Mouse (Mus musculus) cerebellum, adult 9-11 months (tissue): ENCODE data around the gene Dnajc25.
A peak's percentile ranks its signal among the peaks of the same experiment; 100 is the strongest.

Experiments used
- DNase-seq: peaks from one replicate; pipeline ENCODE4 v3.0.0; 2022

The Dnajc25 gene

DNA sequence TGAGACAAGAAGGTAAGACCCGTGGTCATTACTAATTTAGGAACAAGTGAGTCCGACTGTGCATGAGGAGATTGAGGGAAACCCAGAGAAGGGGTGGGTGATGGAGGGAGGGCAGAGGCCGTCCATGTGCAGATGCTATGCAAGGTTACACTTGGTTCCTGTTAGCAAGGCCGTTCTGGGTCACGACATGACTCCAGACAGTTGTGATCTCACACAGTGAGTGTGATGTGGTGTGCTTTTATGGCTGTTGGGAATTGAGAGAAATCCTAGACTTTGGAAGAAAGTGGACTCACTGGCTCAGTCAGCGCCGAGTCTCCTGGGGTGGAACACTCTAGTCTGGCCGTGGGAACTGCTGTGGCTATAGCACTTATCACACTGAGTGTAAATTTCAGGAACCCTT, 11.3 kb downstream of the Dnajc25 start:
- DNase-seq = no peak

DNA sequence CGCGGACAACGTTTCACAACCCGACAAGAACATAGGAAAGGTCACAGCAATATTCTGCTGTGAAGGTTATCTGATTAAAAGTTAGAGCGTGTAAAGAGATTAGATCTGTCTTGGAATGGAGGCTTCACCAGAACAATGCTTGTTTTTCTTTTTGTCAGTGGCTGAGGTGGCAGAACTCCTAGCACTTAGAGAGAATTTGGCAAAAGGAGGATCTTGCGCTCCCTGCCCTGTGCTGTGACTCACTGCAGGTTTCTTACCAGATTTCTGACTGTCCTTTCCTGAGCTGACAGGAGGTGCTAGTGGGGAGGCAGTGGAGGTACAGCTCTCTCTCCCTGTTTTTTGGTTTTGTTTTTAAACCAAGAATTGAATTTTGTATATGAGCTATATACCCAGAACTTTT, 12.2 kb downstream of the Dnajc25 start:
- no peak for DNase-seq

DNA sequence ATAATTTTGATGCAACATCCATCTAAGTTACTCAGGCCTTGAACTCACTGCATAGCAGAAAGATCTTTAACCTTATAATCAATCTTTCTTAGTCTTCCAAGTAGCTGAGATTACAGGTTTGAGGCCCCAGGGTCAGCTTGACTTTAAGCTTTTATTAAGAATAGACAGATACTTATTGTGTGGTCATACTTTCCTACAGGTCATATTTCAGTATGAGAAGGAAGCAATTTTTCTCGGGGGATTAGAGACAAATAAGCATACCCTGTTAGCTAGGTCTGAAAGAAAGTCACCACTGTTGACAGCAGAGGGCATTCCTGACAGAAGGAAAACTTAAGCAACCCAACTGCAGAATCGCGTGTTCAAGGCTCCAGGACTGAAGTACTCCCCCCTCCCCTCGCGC, 13.1 kb downstream of the Dnajc25 start:
- DNase-seq = no peak

DNA sequence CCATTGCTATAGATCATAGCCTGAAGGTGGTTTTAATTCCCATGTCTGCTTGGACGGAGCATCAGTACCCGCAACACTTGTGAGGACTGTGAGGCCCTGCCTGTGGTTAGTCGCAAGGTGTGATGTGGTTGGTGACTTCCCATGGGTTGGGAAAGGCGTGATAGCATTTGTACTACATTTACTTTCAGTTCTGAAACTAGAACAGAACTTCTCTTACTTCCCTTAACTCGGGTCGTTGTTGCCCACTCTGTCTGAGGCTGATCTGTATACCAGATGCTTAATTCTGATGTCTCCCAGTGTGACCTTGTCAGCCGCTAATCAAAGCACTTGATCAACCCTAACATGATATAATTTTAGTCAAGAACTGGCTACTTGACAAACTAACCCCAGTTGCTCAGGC, 14.3 kb downstream of the Dnajc25 start:
- DNase-seq = no peak

DNA sequence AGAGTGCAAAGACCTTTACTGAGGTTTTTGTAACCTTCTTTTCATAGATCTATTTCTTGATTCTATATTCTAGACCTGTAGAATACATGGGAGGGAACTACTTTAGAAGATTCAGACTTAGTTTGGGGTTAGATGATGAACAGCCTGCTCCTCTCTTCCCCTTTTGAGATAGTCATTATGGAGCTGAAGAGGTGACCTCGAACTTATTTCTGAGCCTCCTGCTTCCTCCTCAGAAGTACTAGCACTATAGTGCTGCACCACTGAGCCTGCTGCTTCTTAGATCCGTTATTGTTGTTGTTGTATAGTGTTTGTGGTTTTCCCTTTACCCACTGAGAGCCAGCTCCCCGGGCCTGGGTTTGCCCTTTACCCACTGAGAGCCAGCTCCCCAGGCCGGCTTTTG, 14.8 kb downstream of the Dnajc25 start:
- DNase-seq = no peak

DNA sequence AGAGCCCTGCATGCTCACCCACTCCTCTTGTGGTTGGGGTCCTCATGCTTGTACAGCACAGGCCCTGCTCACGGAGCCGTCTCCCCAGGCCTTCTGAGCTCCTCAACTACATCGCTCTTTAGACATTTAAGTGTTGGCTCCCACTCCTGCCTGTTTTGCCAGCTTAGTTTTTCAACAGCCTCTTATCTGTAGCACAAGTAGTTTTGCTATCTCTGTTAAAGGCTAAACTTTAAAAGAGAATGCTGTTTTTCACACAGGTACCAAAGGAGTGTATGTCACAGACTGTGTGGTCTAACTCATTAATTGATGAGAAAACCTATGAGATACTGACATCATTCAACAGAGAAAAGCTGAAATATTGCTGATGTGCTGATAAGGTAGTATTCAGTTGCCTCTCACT, 16.6 kb downstream of the Dnajc25 start:
- no peak for DNase-seq

DNA sequence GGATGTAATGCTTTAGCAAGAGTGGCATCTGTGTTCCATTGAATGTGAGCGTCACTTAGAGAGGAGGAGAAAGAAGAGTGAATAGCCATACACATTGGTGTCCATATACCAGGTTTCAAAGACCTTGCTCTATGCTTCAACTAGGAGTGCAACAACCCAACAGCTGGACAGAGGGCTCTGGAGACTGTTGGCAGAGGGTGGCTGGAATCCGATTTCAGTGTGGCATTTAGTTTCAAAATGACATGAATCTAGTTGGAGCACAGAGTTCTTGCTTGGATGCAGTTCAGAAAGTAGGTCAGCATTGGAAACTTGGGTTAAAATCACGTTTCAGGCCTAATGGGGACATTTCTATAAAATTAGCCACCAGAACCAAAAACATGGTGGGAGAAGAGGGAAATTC, 20.3 kb downstream of the Dnajc25 start:
- DNase-seq = no peak

DNA sequence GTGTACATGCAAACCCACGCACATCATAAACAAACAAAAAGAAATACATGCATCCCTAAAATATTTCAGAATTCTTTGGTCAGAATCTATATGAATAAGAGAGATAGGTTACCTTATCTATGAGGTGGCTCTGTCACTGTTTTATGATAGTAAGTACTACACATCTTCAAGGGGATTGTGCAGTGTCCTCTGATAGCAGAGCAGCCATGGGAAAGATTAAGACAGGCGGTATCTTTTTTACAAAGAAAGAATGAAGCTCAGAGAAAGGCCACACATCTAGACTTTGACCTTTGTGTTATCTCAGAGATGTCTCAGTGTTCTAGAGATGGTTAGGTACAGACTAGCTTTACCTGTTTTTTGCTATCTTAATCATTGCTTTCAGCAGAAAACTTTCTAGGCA, 22.1 kb downstream of the Dnajc25 start:
- no peak for DNase-seq

DNA sequence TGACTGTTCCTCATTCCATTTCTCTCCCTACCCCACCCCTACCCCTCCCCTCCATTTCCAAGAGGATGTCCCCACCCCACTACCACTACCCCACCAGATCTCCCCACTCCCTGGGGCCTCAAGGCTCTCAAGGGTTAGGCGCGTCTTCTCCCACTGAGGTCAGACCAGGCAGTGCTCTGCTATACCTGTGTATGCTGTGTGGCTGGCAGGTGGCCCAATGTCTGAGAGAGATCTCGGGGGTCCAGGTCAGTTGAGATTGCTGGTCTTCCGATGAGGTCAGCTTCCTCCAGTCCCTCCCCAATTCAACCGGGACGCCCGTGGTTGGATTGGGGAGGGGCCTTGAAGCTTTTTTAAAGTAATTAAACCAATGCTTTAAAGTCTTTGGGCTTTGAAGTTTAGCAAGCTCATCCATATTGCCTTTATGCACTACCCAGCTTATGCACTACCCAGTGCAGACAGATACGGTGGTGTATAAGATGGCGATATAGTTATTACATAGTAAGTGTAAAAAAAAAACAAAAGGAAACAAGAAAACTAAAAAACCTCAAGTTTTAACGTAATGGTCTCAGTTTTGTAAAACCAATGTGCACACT, 39.6 kb downstream of the Dnajc25 start:
- peak; percentile 50 for DNase-seq

DNA sequence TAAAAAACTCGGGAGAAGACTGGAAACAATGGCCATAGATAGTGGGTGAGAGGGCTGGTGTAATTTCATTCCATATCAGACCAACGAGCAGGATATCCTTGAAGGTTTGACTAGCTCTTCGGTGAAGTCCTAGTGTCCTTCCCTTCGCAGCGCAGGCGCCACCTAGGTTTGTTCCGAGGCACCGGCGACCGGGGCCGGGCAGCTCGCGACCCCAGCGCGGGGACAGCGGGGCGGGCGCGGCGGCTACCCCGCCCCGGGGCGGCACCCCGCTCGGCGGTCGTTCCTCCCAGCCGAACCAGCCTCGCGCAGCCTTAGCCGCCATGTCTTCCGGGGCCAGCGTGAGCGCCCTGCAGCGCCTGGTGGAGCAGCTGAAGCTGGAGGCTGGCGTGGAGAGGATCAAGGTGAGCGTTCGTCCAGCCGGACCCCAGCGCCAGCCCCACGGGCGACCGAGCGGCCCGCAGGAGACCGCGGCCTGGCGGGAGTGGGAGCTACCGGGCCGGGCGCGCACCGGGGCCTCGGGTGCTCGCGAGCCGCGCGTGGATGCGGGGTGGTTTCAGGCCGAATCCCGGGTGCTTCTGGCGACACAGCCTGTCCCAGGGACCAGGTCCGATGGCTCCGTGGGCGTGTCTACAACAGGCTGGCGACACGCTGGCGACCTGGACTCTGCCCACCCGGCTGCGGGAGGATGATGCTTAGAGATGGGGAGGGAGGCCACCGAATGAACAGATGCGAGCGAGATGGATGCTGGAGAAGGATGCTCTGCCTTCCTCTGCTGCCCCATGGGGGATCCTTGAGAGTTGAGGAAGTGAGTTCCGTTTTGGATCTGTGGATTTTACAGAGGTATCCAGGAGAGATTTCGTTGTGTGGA, 40.3 kb downstream of the Dnajc25 start, which contains the start of gene Gng10:
Gng10 (plus strand) TSS at position 171 of the 868 bp plus-strand sequence.
- DNase-seq = peak; percentile 77

DNA sequence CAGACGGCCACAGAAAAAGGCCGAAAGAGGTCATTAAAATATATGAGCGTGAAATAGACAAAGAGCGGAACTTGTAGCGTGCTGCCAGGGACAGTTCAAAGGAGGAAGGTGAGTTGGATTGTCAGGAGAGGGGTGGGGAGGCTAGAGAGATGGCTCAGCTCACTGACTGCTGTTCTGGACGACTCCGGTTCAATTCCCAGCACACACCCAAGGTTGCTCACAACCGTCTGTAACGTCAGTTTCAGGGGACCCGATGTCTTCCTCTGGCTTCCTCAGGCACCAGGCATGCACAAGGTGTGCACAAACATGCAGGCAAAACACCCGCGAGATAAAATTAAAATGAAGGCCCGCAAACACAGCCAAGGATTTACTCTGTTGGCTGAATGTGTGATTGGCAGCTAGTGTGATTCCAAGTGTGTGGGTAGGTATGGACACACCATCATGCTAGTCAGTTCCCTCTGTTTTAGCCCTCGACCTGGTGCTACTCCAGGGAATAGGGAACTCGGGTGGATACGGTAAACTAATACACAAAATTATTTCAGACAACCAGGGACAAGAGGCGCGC, 41.0 kb downstream of the Dnajc25 start:
- peak; percentile 23 for DNase-seq

DNA sequence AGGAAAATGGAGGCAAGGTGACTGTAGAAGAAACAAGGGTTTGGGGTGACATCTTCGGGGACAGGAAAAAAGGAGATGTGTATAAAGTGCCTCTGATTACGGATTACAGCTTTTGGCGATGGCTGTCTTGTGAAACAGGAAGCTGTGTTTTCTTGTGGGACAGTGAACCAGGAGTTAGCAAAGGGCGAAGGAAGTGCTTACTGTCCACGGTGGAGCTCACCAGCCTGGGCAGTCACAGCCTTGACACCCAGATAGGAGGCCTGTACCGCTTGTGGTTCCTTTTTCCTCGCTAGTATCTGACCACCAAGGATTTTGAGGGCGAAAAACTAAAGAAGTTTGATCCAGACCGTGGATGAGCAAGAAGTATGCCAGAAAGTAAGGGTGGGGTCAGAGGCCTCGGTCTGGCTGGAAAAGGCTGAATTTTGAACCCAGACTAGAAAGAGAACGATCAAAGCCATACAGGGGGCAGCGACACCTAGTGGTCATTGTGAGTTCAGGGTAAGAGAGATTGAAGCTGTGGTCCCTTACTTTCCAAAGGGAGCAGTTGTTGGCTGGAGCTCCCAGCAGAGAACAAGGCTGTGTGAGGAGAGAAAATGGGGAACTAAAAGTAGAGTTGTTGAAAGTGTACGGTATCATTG, 41.7 kb downstream of the Dnajc25 start:
- peak; percentile 68 for DNase-seq

DNA sequence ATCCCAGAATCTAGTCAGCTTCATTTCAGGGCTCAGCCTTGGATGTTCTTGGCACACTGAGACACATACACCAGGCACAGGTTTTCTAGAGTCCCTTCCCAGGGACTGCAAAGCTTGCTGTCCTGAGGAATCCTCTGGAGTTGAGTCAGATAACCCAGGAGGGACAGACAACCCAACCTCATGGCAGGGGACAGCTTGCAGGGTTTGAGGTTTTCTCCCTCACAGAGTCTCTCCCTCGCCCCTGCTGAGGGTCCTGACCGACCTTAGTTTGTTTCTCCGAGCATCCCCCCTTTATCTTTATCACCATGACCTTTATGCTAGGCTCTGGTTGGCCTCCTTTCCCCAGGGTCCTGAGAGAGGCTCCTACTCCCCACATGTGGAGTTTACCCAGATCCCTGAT, 42.7 kb downstream of the Dnajc25 start:
- no peak for DNase-seq

DNA sequence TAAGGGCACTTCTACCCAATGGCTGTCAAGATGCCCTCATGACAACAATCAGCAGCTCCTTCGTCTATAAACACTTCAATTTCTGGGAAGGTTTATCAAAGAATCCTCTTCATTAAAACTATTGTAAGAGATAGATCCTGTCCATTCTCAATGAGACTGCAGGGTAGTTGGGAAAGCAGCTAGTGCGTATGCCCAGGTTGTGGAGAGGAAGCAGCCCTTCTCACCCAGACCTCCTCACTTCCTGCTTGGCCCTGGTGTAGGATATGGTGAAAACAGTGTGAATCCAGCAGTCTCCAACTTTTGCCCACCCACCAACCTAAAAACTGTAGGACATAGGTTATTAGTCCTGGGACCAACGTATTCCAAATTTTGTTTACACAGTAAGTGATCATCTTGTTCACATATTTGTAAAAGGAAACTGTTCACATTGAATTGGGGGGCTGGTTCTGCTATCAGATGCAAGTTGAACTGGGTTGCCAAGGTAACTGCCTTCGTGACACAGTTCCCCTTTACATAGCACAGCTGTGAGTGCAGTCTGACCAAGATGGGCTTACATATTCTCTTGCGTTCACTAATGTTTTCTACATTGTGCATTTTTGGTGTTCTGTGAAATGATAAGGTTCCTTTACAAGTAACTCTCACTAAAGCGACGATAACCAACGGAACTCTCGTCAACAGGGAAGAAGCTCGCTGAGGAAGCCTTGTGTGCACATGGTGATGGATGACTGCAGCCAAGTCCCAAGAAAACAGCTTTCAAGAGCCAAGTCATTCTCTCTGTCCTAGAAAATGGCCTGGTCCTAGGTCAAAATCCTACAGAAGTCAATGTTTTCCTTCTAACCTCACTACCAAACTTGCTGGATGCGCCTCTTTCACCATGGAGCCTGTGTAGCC, 45.8 kb downstream of the Dnajc25 start:
- no peak for DNase-seq

DNA sequence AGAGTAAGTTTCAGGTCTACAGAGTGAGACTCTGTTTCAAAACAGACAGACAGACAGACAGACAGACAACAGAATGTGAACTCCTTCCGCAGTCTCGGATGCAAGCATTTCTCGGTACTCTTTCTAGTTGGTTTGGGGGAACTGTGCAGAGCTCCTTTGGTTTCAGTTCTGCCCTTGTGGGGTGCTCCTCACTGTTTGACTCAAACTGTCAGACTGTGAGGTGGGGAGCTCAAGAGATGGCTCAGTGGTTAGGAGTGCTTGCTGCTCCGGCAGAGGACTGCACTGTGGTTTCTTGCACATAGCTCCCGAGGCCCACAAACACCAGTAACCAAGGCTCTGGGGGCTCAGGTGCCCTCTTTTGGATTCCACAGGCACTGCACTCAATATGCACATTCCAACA, 48.2 kb downstream of the Dnajc25 start:
- no peak for DNase-seq

DNA sequence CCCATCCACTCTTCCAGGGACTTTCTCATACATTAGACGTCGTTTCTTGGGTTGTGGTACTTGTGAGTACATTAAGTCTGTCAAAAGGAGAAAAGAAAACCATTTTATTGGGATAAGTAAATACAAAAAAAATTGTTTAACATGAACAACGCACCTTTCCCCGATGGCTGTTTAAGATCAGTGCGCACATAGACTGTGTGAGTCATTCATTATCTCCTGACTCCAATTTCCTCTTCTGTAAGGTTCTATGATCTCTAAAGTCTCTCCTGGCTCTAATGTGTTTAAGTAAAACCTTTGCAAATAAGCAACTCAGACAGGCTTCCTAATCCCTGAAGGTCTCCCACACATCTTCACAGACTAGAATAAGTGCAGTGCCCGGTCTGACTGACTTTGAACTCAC, 49.0 kb downstream of the Dnajc25 start:
- DNase-seq = no peak

DNA sequence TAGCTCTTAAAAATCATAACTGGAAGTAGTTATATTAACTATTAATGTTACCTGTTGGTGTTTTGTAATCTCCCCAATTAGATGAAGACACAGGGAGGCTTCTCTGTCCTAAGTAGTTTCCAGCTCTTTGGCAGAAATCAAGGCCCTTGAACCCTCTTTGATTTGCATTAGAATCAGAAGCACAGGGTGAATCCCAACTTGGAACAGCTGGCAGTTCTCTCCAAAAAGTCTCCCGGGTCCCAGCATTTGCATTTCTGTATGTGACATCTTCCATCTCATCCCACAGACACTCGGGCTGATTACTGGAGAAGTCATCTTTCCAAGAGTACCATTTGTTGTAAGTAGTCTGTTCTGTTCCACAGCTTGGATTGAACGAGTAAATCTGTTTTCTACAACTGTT, 52.4 kb downstream of the Dnajc25 start:
- no peak for DNase-seq

DNA sequence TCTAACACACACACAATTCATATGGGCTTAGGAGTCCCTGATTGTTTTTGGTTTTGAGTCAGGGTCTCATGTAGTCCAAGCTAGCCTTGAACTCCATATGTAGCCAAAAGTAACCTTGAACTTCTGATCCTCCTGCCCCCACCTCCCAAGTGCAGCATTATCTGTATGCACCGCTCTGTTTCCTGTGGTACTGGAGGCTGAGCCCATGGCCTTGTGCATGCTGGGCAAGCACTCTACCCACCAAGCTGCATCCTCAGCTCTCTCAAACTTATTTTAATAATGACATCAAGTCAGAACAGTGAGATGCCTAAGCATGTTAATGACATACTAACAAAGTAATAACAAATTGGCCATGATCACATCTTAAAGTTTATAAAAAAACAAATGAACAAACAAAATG, 56.2 kb downstream of the Dnajc25 start:
- DNase-seq = no peak

DNA sequence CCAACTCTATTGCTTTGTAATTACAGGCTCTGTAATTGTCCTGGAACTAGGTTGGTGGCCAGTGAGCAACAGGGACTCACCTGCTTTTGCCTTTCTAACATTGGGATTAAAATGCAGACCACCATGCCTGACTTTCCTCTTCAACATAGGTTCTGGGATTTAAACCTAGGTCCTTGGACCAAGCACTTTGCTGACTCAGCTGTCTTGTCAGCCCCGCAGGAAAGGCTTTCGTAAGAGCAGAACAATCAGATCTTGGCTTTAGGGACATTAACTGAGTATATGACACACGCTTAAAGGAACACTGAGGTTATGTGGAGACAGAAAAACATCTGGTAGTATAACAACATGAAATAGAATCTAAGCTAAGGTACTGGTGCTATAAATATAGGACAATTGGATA, 63.1 kb downstream of the Dnajc25 start:
- no peak for DNase-seq

DNA sequence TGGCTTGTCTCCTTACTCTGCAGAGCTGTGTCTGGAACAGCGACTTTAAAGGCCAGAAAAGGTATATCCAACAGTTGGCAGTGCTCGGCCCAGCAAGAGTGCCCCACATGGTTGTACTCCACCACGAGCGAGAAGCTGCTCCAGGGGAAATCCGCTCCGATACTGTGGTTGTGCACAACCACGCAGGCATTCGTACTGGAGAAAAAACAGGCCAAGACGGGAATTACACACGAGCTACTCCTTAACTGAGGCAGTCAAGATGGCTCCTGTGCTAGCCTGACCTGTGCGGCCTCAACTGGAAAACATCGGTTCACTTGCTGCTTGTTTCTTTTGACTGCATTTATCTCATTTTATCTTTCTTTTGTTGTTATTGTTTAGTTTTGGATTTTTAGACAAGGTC, 67.7 kb downstream of the Dnajc25 start:
- no peak for DNase-seq

DNA sequence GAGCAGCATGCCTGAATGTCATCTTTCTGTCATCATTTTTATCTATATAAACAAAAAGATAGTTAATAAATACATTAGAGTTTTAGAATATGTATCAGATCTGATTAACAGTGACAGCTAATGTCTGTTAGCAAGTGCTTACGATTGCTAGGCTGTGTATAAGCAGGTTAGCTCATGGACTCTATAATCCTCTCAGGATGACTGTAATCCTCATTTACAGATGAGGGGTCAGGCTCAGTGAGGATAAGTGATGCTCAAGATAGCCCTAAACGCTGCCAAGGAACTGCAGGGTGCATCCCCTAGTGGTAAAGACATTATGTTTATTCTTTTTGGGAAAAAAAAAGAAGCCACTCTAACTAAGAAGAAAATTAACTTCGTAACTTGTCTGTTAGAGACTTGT, 74.4 kb downstream of the Dnajc25 start:
- no peak for DNase-seq
